8 mouse cellular contexts compared by ENCODE assay signal in genomic region chr10:87860181-87861103, GRCm38 (mm10). TPM values are rescaled to one million over a fixed set of nuclear protein-coding genes. Genes with fewer than 3 reads are reported as not detected.
A peak's percentile ranks its signal among the peaks of the same experiment; 100 is the strongest.
DNase-seq lines count a peak whose midpoint lies in the region; ATAC-seq and TF ChIP-seq lines count a peak whose summit lies in the region.

No protein-coding gene starts in this region.

- peak overlapping the region; percentile 23 to 42; a peak in 3 of 4 replicates for H3K4me3 ChIP-seq in ES-E14 (ENCODE audit: insufficient read depth in 1 of 2, low read depth in 1 of 2, low read length in 2 of 2, poor library complexity in 1 of 2, severe bottlenecking in 1 of 2)
- H3K4me3 ChIP-seq in gastrocnemius, adult 2 months = peak overlapping the region; percentile 75
- peak overlapping the region; percentile 46 for H3K4me3 ChIP-seq in hindbrain, embryonic 16.5 days (ENCODE audit: low read length)
- peak overlapping the region; percentile 43 for H3K4me3 ChIP-seq in liver, embryonic 13.5 days (replicated peaks)
- H3K4me3 ChIP-seq in neural tube, embryonic 14.5 days (ENCODE audit: low read depth, low read length) = peak overlapping the region; percentile 35

- H3K27me3 ChIP-seq in hindbrain, embryonic 16.5 days (replicated peaks; ENCODE audit: control insufficient read depth, insufficient read depth, low read length) = no peaks in the 10 kb centered on the region
- H3K27me3 ChIP-seq in liver, embryonic 13.5 days = peaks cover 36% of the 10 kb centered on the region
- no peaks in the 10 kb centered on the region for H3K27me3 ChIP-seq in neural tube, embryonic 14.5 days (ENCODE audit: control insufficient read depth, insufficient read depth, low read length)

- ATAC-seq in hindbrain, embryonic 16.5 days = no peak
- no peak for ATAC-seq in liver, embryonic 13.5 days (ENCODE audit: low read depth)
- ATAC-seq in neural tube, embryonic 14.5 days (ENCODE audit: low read depth) = peak; percentile 68

- no peak overlapping the region for H3K27ac ChIP-seq in ES-E14 (ENCODE audit: insufficient read depth, low read depth, low read length, poor library complexity, severe bottlenecking)
- H3K27ac ChIP-seq in gastrocnemius, adult 2 months = peak overlapping the region; percentile 82
- H3K27ac ChIP-seq in hindbrain, embryonic 16.5 days (ENCODE audit: low read depth, low read length) = peak overlapping the region; percentile 6
- peak overlapping the region; percentile 64; the same call in 1 of the 2 replicates for H3K27ac ChIP-seq in liver, embryonic 13.5 days
- H3K27ac ChIP-seq in neural tube, embryonic 14.5 days (ENCODE audit: low read depth, low read length) = peak overlapping the region; percentile 60; the same call in 1 of the 2 replicates

- in situ Hi-C loops in ES-E14 (cut with MboI; ENCODE audit: low sequenced_read_pairs in 2 of 2, unreplicated experiment in 2 of 2) = loop anchor here in 1 of 2 experiments (25.0 kb wide), 1 partner anchor 452 kb away; no protein-coding TSS in a partner anchor

- H3K4me2 ChIP-seq in hindbrain, embryonic 16.5 days (ENCODE audit: low read length) = peak overlapping the region; percentile 73
- peak overlapping the region; percentile 51 for H3K4me2 ChIP-seq in liver, embryonic 13.5 days
- H3K4me2 ChIP-seq in neural tube, embryonic 14.5 days (ENCODE audit: low read depth, low read length) = peak overlapping the region; percentile 65

- intact Hi-C loops in gastrocnemius, adult 2 months (cut with DNase I) = no loop called here

- H3K4me1 ChIP-seq in ES-E14 (ENCODE audit: control insufficient read depth in 2 of 2, insufficient read depth in 2 of 2, low read length in 2 of 2, poor library complexity in 1 of 2) = 0 out of 4 replicates have a peak, but pooled peaks cover 0 to 2% of the 10 kb centered on the region in 2 experiments
- peaks cover 23% of the 10 kb centered on the region for H3K4me1 ChIP-seq in hindbrain, embryonic 16.5 days (ENCODE audit: control insufficient read depth, insufficient read depth, low read depth, low read length)
- H3K4me1 ChIP-seq in liver, embryonic 13.5 days (replicated peaks) = 0 out of 2 replicates have a peak, but pooled peaks cover 3% of the 10 kb centered on the region
- peaks cover 5% of the 10 kb centered on the region; the same call in 1 of the 2 replicates for H3K4me1 ChIP-seq in neural tube, embryonic 14.5 days (ENCODE audit: control insufficient read depth, insufficient read depth, low read length)

- under 1% methylated on average over 30 of the region's 30 CpGs for WGBS in hindbrain, embryonic 16.5 days
- 7% methylated on average over 30 of the region's 30 CpGs for WGBS in liver, embryonic 13.5 days (ENCODE audit: insufficient replicate concordance)
- WGBS in neural tube, embryonic 14.5 days = 2% methylated on average over 30 of the region's 30 CpGs

- no peak overlapping the region for H3K9ac ChIP-seq in ES-E14 (ENCODE audit: insufficient read depth, low read depth, low read length, poor library complexity, severe bottlenecking)
- peak overlapping the region; percentile 60 for H3K9ac ChIP-seq in hindbrain, embryonic 16.5 days (ENCODE audit: low read depth, low read length)
- no peak overlapping the region; the same call in 1 of the 2 replicates for H3K9ac ChIP-seq in liver, embryonic 13.5 days
- peak overlapping the region; percentile 48 for H3K9ac ChIP-seq in neural tube, embryonic 14.5 days (replicated peaks; ENCODE audit: low read depth, low read length)

- no peaks in the 10 kb centered on the region for H3K36me3 ChIP-seq in ES-E14 (ENCODE audit: control insufficient read depth, insufficient read depth, low read length, poor library complexity, severe bottlenecking)
- no peaks in the 10 kb centered on the region for H3K36me3 ChIP-seq in hindbrain, embryonic 16.5 days (ENCODE audit: control insufficient read depth, insufficient read depth, low read length)
- H3K36me3 ChIP-seq in liver, embryonic 13.5 days = no peaks in the 10 kb centered on the region
- H3K36me3 ChIP-seq in neural tube, embryonic 14.5 days (ENCODE audit: control insufficient read depth, insufficient read depth, low read length) = no peaks in the 10 kb centered on the region

- TF ChIP-seq CTCF in gastrocnemius, adult 2 months (IDR thresholded peaks at IDR 0.05) = no peak

- DNase-seq in ES-E14 (ENCODE audit: low read depth, low spot score) = peak; percentile 12
- DNase-seq in adrenal gland, postnatal 36 days = peak; percentile 53 to 67
- peak; percentile 68 for DNase-seq in gastrocnemius, adult 2 months
- no peak for DNase-seq in liver, embryonic 13.5 days
- no peak for DNase-seq in thymus, postnatal 36 days
- DNase-seq in cerebellum, postnatal 14 days = no peak

- H3K9me3 ChIP-seq in ES-E14 (ENCODE audit: control insufficient read depth, insufficient read depth, low read depth, low read length) = no peaks in the 10 kb centered on the region
- H3K9me3 ChIP-seq in hindbrain, embryonic 16.5 days (ENCODE audit: control insufficient read depth, low read length) = no peaks in the 10 kb centered on the region
- no peaks in the 10 kb centered on the region for H3K9me3 ChIP-seq in liver, embryonic 13.5 days (replicated peaks)
- no peaks in the 10 kb centered on the region for H3K9me3 ChIP-seq in neural tube, embryonic 14.5 days (ENCODE audit: control insufficient read depth, low read length)

TF ChIP-seq in ES-E14, 5 proteins besides CTCF, POLR2A, EP300 and RAD21:
- TF ChIP-seq MAFK (IDR thresholded peaks at IDR 0.05; ENCODE audit: insufficient read depth, low read depth, low read length) (no peak), ZNF384 (IDR thresholded peaks at IDR 0.05; ENCODE audit: low read depth, low read length) (no peak), HCFC1 (IDR thresholded peaks at IDR 0.05; ENCODE audit: borderline replicate concordance, insufficient read depth, low read length) (no peak), ZC3H11A (IDR thresholded peaks at IDR 0.05; ENCODE audit: borderline replicate concordance, low read depth, low read length) (no peak), CHD2 (IDR thresholded peaks at IDR 0.05; ENCODE audit: low read depth, low read length) (no peak)

RNA-seq across cellular contexts. Expression of gene Igf1, which starts 2.4 kb away (rescaled TPM):
- total RNA-seq in ES-E14 (2012; rRNA removed) = 0.40 TPM in 1 of 2 replicates, not detected in the other
- total RNA-seq in adrenal gland, postnatal 36 days (2021) = 10 to 100 TPM; 18.0 to 52.1 TPM
- 10 to 100 TPM; 17.9 to 18.9 TPM for total RNA-seq in gastrocnemius, adult 2 months (2021)
- 15.7 and 16.6 TPM in 2 replicates for polyA plus RNA-seq in hindbrain, embryonic 16.5 days (2015; fragmentation: Nextera tagmentation; extraction: Ambion mirVana)
- 9.0 and 10.9 TPM in 2 replicates for polyA plus RNA-seq in liver, embryonic 13.5 days (2015; fragmentation: Nextera tagmentation; extraction: Ambion mirVana)
- 25.7 and 31.1 TPM in 2 replicates for polyA plus RNA-seq in neural tube, embryonic 14.5 days (2014; fragmentation: Nextera tagmentation; extraction: Ambion mirVana)

Comparison
In these comparisons a context has a peak if more than half of its experiments do, and no peak if none do; other contexts are left out.
1. DNase-seq: peak in ES-E14 (single experiment), adrenal gland, postnatal 36 days (2 of 2) and gastrocnemius, adult 2 months (single experiment); none in liver, embryonic 13.5 days (single experiment), thymus, postnatal 36 days (0 of 2) and cerebellum, postnatal 14 days (0 of 2).
2. H3K9ac ChIP-seq: peak in hindbrain, embryonic 16.5 days (single experiment) and neural tube, embryonic 14.5 days (single experiment); none in ES-E14 (single experiment) and liver, embryonic 13.5 days (single experiment).
3. RNA of gene Igf1, which starts 2.4 kb away (total RNA-seq): 18.0 to 52.1 TPM in adrenal gland, postnatal 36 days and 17.9 to 18.9 TPM in gastrocnemius, adult 2 months; 0.40 TPM in ES-E14; every median in the first group is over 10 times any median in the second.
4. Peak in every context shown above with its lines, with median percentiles within 50 percentile points of each other: H3K4me3 ChIP-seq and H3K4me2 ChIP-seq.